Mouse (Mus musculus): ENCODE measurements around the gene Tmem132c.

DNA sequence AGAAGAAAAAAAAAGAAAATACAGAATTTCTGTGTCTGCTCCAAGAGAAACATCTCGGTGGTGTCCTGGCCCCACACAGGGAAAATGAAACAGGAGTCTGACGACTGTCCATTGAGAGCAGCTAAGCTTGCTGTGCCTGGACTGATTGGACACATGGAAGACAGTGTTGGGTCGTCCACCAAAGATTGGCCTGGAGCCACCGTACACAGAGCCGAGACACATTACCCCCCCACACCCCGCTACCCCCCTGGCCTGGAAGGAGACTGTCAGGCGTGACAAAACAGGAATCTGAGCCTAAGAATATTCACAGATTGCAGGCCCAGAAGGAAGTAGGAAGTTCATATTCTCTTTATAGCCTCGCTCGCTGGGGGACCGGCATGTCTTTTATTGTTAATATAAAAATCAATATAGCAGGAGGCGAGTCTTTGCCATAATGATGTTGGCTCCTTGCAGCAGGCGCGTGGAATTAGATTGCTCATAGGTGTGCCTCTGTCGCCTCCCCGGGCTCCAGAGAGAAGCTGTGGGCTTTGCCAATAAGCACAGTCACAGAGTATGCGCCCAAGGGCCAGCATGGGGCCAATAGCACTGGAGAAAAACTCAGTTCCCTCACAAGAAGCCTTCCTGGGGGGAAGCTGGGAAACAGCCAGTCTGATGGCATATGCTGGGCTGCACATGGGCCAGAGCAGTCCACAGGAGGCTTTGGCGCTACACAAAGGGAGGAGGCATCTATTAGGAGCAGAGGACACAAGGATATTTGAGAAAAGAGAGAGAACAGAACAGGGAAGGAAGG, 49.0 kb downstream of the Tmem132c start:
- no peak for TF ChIP-seq CTCF (IDR thresholded peaks at IDR 0.05; ENCODE audit: low read depth)
- no peak for TF ChIP-seq EP300 (optimal IDR thresholded peaks at IDR 0.05)

Data from stomach, postnatal 0 days (tissue).